Mouse (Mus musculus): ENCODE results near the gene Clec4n. TPM values are rescaled to one million over a fixed set of nuclear protein-coding genes. Genes with fewer than 3 reads are reported as not detected.
"Not testable (repeated sequence)": the region's sequence is repeated elsewhere in the genome, so short reads cannot be mapped to it uniquely, and the experiment has no call there.

The Clec4n gene
- total RNA-seq, 2 experiments from 2014 or later, result not detected

GRCm38 (mm10) chr6:123289753-123290152, 60.1 kb downstream of the Clec4n start, which contains the start of gene Clec4e:
Clec4e (minus strand) TSS chr6:123289870.
- no peak for DNase-seq (ENCODE audit: low spot score in 2 of 2)

GRCm38 (mm10) chr6:123292751-123293400, 63.2 kb downstream of the Clec4n start:
- DNase-seq (ENCODE audit: low spot score in 2 of 2), result no peak

- not testable (repeated sequence) for DNase-seq (ENCODE audit: low spot score in 2 of 2)
Measured at GRCm38 (mm10) chr6:123293509-123293908, 63.9 kb downstream of the Clec4n start.

Other genes with a start within 250 kb of the Clec4n start
- gene Clec4a4, start 239.5 kb upstream of the Clec4n start, total RNA-seq (2021), result not detected
- gene Clec4b1, start 179.9 kb upstream of the Clec4n start, total RNA-seq (2021), result not detected
- gene Clec4a2, start 123.4 kb upstream of the Clec4n start, total RNA-seq (2021), result 1 to 10 TPM; 1.3 to 2.0 TPM
- gene Clec4b2, start 57.0 kb upstream of the Clec4n start, total RNA-seq (2021), result not detected
- not detected for gene Clec4d, start 32.3 kb downstream of the Clec4n start, total RNA-seq (2021)
- not detected for gene Clec4e, start 60.0 kb downstream of the Clec4n start, total RNA-seq (2021)
- not detected for gene Vmn2r19, start 78.5 kb downstream of the Clec4n start, total RNA-seq (2021)
- gene Vmn2r20, start 188.3 kb downstream of the Clec4n start, total RNA-seq (2021), result not detected

Data from layer of hippocampus, adult 18-20 months (tissue).